Mouse (Mus musculus) MEL (cell line): ENCODE measurements at regions not wholly inside any gene's neighbourhood (a gene's known extent, or its start where the extent isn't known, plus 50 kb on each side); places are given as distances from the start of the nearest gene placed in this dataset.

ENCODE experiments used
- DNase-seq: peaks from one replicate; pipeline ENCODE4 v3.0.0; 2011; ENCODE audit warnings: low read depth, low spot score
- H3K27ac ChIP-seq: 2 replicates; pipeline ENCODE4 v1.5.1; 2012; ENCODE audit warnings: low read depth, mild to moderate bottlenecking, control low read depth, low read length, moderate library complexity; ENCODE audit not compliant: control insufficient read depth
- H3K27me3 ChIP-seq, 2 experiments: fragments of 150-350 bp in 1 of 2; sonication (generic) in 1 of 2; 2 replicates each; pipeline ENCODE4 v1.6.1; 2012; ENCODE audit warnings: low read length in 2 of 2, mild to moderate bottlenecking in 2 of 2, improper control_type of control experiment in 1 of 2, moderate library complexity in 1 of 2; ENCODE audit not compliant: insufficient read depth in 2 of 2, control insufficient read depth in 1 of 2
- H3K36me3 ChIP-seq, 2 experiments: 2 replicates each; pipeline ENCODE4 v1.6.1; 2012 to 2014; ENCODE audit warnings: low read length in 2 of 2, improper control_type of control experiment in 1 of 2, inconsistent platforms in 1 of 2, mild to moderate bottlenecking in 1 of 2; ENCODE audit not compliant: insufficient read depth in 2 of 2, control insufficient read depth in 1 of 2
- H3K4me1 ChIP-seq, 2 experiments: fragments of 150-350 bp in 1 of 2; sonication (generic) in 1 of 2; 2 replicates each; pipeline ENCODE4 v1.6.1; 2012; ENCODE audit warnings: low read length in 2 of 2, improper control_type of control experiment in 1 of 2, mild to moderate bottlenecking in 1 of 2; ENCODE audit not compliant: insufficient read depth in 2 of 2, control insufficient read depth in 1 of 2
- H3K4me3 ChIP-seq, 2 experiments: fragments of 150-350 bp in 1 of 2; sonication (generic) in 1 of 2; 2 replicates each; pipeline ENCODE4 v1.5.1; 2012; ENCODE audit warnings: low read depth in 2 of 2, low read length in 2 of 2, mild to moderate bottlenecking in 2 of 2, moderate library complexity in 2 of 2, control low read depth in 1 of 2, improper control_type of control experiment in 1 of 2; ENCODE audit not compliant: control insufficient read depth in 1 of 2, insufficient read depth in 1 of 2
- H3K79me2 ChIP-seq: 2 replicates; pipeline ENCODE4 v1.6.1; 2012; ENCODE audit warnings: mild to moderate bottlenecking, low read length, moderate library complexity; ENCODE audit not compliant: control insufficient read depth, poor library complexity, insufficient read depth
- H3K9ac ChIP-seq: 2 replicates; pipeline ENCODE4 v1.6.1; 2012; ENCODE audit warnings: low read depth, mild to moderate bottlenecking, control low read depth, low read length, moderate library complexity; ENCODE audit not compliant: control insufficient read depth, poor library complexity, severe bottlenecking
- H3K9me3 ChIP-seq: fragments of 150-350 bp; sonication (generic); replicated peaks from 2 replicates; pipeline ENCODE4 v1.6.1; 2012; ENCODE audit warnings: mild to moderate bottlenecking, low read length, improper control_type of control experiment, moderate library complexity; ENCODE audit not compliant: insufficient read depth
- BHLHE40 ChIP-seq: IDR thresholded peaks from 2 replicates; pipeline ENCODE4 v1.6.1; 2012; ENCODE audit warnings: low read depth, mild to moderate bottlenecking, inconsistent platforms, low read length, improper control_type of control experiment, borderline replicate concordance
- CTCF ChIP-seq, 3 experiments: IDR thresholded peaks in 2 of 3; conservative IDR thresholded peaks in 1 of 3; 2 replicates each; pipeline ENCODE4 v1.5.1; 2011 to 2012; ENCODE audit warnings: low read length in 3 of 3, low read depth in 2 of 3, mild to moderate bottlenecking in 2 of 3, improper control_type of control experiment in 1 of 3, inconsistent platforms in 1 of 3, mixed read lengths in 1 of 3, moderate library complexity in 1 of 3; ENCODE audit not compliant: control insufficient read depth in 1 of 3, insufficient read depth in 1 of 3, poor library complexity in 1 of 3, severe bottlenecking in 1 of 3
- E2F4 ChIP-seq: IDR thresholded peaks from 2 replicates; pipeline ENCODE4 v1.6.1; 2011; ENCODE audit warnings: low read depth, low read length, improper control_type of control experiment, borderline replicate concordance
- ELF1 ChIP-seq: IDR thresholded peaks from 2 replicates; pipeline ENCODE4 v1.6.1; 2014; ENCODE audit warnings: low read depth, mild to moderate bottlenecking, inconsistent platforms, low read length, improper control_type of control experiment, moderate library complexity
- ETS1 ChIP-seq: IDR thresholded peaks from 2 replicates; pipeline ENCODE4 v1.6.1; 2012; ENCODE audit warnings: low read depth, mild to moderate bottlenecking, inconsistent platforms, low read length, improper control_type of control experiment, moderate library complexity
- HCFC1 ChIP-seq: IDR thresholded peaks from 2 replicates; pipeline ENCODE4 v1.6.1; 2012; ENCODE audit warnings: low read depth, mild to moderate bottlenecking, inconsistent platforms, low read length, improper control_type of control experiment, moderate library complexity
- KAT2A ChIP-seq: conservative IDR thresholded peaks from 2 replicates; pipeline ENCODE4 v1.6.1; 2012; ENCODE audit warnings: low read depth, low read length, improper control_type of control experiment, inconsistent platforms
- MAX ChIP-seq: IDR thresholded peaks from 2 replicates; pipeline ENCODE4 v1.6.1; 2011; ENCODE audit warnings: low read length, improper control_type of control experiment
- MAZ ChIP-seq: IDR thresholded peaks from 2 replicates; pipeline ENCODE4 v1.6.1; 2012; ENCODE audit warnings: low read depth, mild to moderate bottlenecking, inconsistent platforms, low read length, improper control_type of control experiment
- MXI1 ChIP-seq: IDR thresholded peaks from 2 replicates; pipeline ENCODE4 v1.6.1; 2011; ENCODE audit warnings: mild to moderate bottlenecking, low read depth, low read length, improper control_type of control experiment
- MYB ChIP-seq: IDR thresholded peaks from 2 replicates; pipeline ENCODE4 v1.6.1; 2011; ENCODE audit warnings: mild to moderate bottlenecking, low read depth, low read length, improper control_type of control experiment
- NELFE ChIP-seq: IDR thresholded peaks from 2 replicates; pipeline ENCODE4 v1.6.1; 2011; ENCODE audit warnings: low read depth, low read length, improper control_type of control experiment
- POLR2AphosphoS2 ChIP-seq: IDR thresholded peaks from 2 replicates; pipeline ENCODE4 v1.6.1; 2011; ENCODE audit warnings: low read length, improper control_type of control experiment
- POLR2AphosphoS5 ChIP-seq: IDR thresholded peaks from 2 replicates; pipeline ENCODE4 v1.6.1; 2012; ENCODE audit warnings: low read depth, borderline replicate concordance, mild to moderate bottlenecking, inconsistent platforms, low read length, moderate library complexity, mixed read lengths
- RAD21 ChIP-seq: IDR thresholded peaks from 2 replicates; pipeline ENCODE4 v1.6.1; 2011; ENCODE audit warnings: mild to moderate bottlenecking, low read depth, low read length, improper control_type of control experiment
- SIN3A ChIP-seq: IDR thresholded peaks from 2 replicates; pipeline ENCODE4 v1.6.1; 2012; ENCODE audit warnings: low read length, improper control_type of control experiment, inconsistent platforms
- SMC3 ChIP-seq: IDR thresholded peaks from 2 replicates; pipeline ENCODE4 v1.6.1; 2011; ENCODE audit warnings: low read depth, low read length, improper control_type of control experiment
- TAL1 ChIP-seq: IDR thresholded peaks from 2 replicates; pipeline ENCODE4 v1.6.1; 2012; ENCODE audit warnings: mild to moderate bottlenecking, inconsistent platforms, low read length, moderate library complexity, mixed read lengths
- TBP ChIP-seq: IDR thresholded peaks from 2 replicates; pipeline ENCODE4 v1.8.0; 2011; ENCODE audit warnings: low read depth, low read length, improper control_type of control experiment
- USF1 ChIP-seq: IDR thresholded peaks from 2 replicates; pipeline ENCODE4 v1.6.1; 2014; ENCODE audit warnings: low read depth, mild to moderate bottlenecking, inconsistent platforms, low read length, improper control_type of control experiment, moderate library complexity
- USF2 ChIP-seq, 2 experiments: IDR thresholded peaks; 2 replicates each; pipeline ENCODE4 v1.6.1; 2011 to 2012; ENCODE audit warnings: improper control_type of control experiment in 2 of 2, low read length in 2 of 2, borderline replicate concordance in 1 of 2, inconsistent platforms in 1 of 2, low read depth in 1 of 2, mild to moderate bottlenecking in 1 of 2; ENCODE audit not compliant: insufficient read depth in 1 of 2
- ZC3H11A ChIP-seq: IDR thresholded peaks from 2 replicates; pipeline ENCODE4 v1.6.1; 2012; ENCODE audit warnings: low read depth, mild to moderate bottlenecking, inconsistent platforms, low read length, improper control_type of control experiment
- ZMIZ1 ChIP-seq: IDR thresholded peaks from 2 replicates; pipeline ENCODE4 v1.6.1; 2012; ENCODE audit warnings: low read depth, mild to moderate bottlenecking, inconsistent platforms, low read length, improper control_type of control experiment, moderate library complexity
- ZNF384 ChIP-seq: IDR thresholded peaks from 2 replicates; pipeline ENCODE4 v1.6.1; 2012; ENCODE audit warnings: low read depth, mild to moderate bottlenecking, inconsistent platforms, low read length, improper control_type of control experiment

DNA sequence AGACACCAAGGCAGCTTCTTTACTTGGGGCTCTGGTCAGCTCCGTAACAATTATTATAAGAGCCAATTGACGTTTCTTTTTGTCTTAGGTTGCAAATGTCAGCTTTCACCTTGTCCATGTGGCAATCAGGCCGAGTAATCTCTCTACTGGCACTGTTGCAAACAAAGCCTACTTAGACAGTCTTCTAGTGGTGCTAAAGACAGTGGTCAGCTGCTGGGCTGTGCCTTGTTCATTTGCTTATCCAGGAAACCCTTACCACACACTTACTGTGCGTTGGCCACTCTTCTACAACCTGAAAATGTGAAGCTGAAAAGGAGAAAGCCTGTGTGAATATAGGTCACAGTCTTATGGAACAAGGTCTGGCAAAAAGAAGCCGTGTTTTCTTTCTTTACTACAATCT is 181.6 kb upstream of the Rasgrp1 start:
- DNase-seq = no peak
- no peak overlapping the region for H3K4me3 ChIP-seq
- H3K4me1 ChIP-seq = no peaks in the 10 kb centered on the region
- no peak overlapping the region for H3K27ac ChIP-seq
- H3K9me3 ChIP-seq = no peaks in the 10 kb centered on the region
- H3K79me2 ChIP-seq = no peaks in the 10 kb centered on the region
- no peak overlapping the region for H3K9ac ChIP-seq
- no peaks in the 10 kb centered on the region for H3K27me3 ChIP-seq
- H3K36me3 ChIP-seq = no peaks in the 10 kb centered on the region
- no peak for TF ChIP-seq MAZ
- no peak for TF ChIP-seq ZC3H11A
- no peak for TF ChIP-seq NELFE
- TF ChIP-seq BHLHE40 = no peak
- TF ChIP-seq ZMIZ1 = no peak
- TF ChIP-seq TBP = no peak
- TF ChIP-seq USF2 (IDR thresholded peaks at IDR 0.05; ENCODE audit: borderline replicate concordance in 1 of 2, insufficient read depth in 1 of 2, low read depth in 1 of 2, low read length in 2 of 2) = no peak
- TF ChIP-seq MAX = no peak
- no peak for TF ChIP-seq ETS1

DNA sequence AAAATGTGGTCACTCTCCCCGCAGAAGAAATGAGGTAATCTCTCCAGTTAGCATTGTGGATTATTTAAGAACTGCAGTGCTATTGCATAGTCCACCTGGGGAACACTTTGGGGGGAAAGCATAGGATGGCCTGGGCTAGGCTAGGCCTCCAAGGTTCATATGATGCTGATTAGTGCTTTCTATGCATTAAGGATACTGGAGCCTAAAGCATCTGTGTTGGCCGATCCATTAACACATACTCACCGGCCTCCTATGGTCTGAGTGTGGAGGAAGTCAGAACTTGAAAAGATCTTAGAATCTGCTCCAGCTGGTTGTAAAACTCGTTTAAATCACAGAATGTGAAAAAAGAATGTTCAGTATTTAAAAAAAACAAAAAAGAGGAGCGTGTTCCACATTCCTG is 196.1 kb upstream of the Rasgrp1 start:
- no peaks in the 10 kb centered on the region for H3K4me1 ChIP-seq
- H3K27ac ChIP-seq = no peak overlapping the region
- TF ChIP-seq CTCF (IDR thresholded peaks at IDR 0.05 in 2 of 3, conservative IDR thresholded peaks at IDR 0.05 in 1 of 3; ENCODE audit: control insufficient read depth in 1 of 3, insufficient read depth in 1 of 3, low read depth in 2 of 3, low read length in 3 of 3, poor library complexity in 1 of 3, severe bottlenecking in 1 of 3) (no peak), SMC3 (no peak), SIN3A (no peak), RAD21 (no peak), ZNF384 (no peak), MAX (no peak), MAZ (no peak), E2F4 (no peak), ELF1 (no peak), USF2 (IDR thresholded peaks at IDR 0.05; ENCODE audit: borderline replicate concordance in 1 of 2, insufficient read depth in 1 of 2, low read depth in 1 of 2, low read length in 2 of 2) (no peak), USF1 (no peak), TAL1 (no peak), MYB (no peak), POLR2AphosphoS2 (no peak), POLR2AphosphoS5 (no peak), TBP (no peak), HCFC1 (no peak), KAT2A (no peak), MXI1 (no peak), ZMIZ1 (no peak)
- no peak for DNase-seq
- H3K79me2 ChIP-seq = no peaks in the 10 kb centered on the region
- H3K36me3 ChIP-seq = no peaks in the 10 kb centered on the region
- H3K9ac ChIP-seq = no peak overlapping the region
- H3K27me3 ChIP-seq = no peaks in the 10 kb centered on the region
- no peak overlapping the region for H3K4me3 ChIP-seq
- no peaks in the 10 kb centered on the region for H3K9me3 ChIP-seq
